Mouse (Mus musculus) midbrain, embryonic 13.5 days (tissue): ENCODE results near the gene Zfp866. TPM values are rescaled to one million over a fixed set of nuclear protein-coding genes. Genes with fewer than 3 reads are reported as not detected.
A peak's percentile ranks its signal among the peaks of the same experiment; 100 is the strongest.

Source experiments
- ATAC-seq: fragments of 200-750 bp; cut with Nextera tagmentation; 2 replicates; pipeline ENCODE4 v1.8.0; 2017; ENCODE audit warnings: mild to moderate bottlenecking, moderate TSS enrichment, moderate library complexity
- H3K27ac ChIP-seq: fragments of 300-500 bp; sonication (generic); 2 replicates; pipeline ENCODE4 v1.5.1; 2015; ENCODE audit warnings: inconsistent platforms, mild to moderate bottlenecking, moderate library complexity
- H3K27me3 ChIP-seq: fragments of 300-500 bp; sonication (generic); 2 replicates; pipeline ENCODE4 v1.6.1; 2015; ENCODE audit warnings: mild to moderate bottlenecking, inconsistent platforms
- H3K36me3 ChIP-seq: fragments of 300-500 bp; sonication (generic); 2 replicates; pipeline ENCODE4 v1.6.1; 2015; ENCODE audit warnings: mild to moderate bottlenecking, inconsistent platforms
- H3K4me1 ChIP-seq: fragments of 300-500 bp; sonication (generic); replicated peaks from 2 replicates; pipeline ENCODE4 v1.6.1; 2015; ENCODE audit warnings: inconsistent platforms
- H3K4me2 ChIP-seq: fragments of 300-500 bp; sonication (generic); replicated peaks from 2 replicates; pipeline ENCODE4 v1.6.1; 2015; ENCODE audit warnings: moderate library complexity, mild to moderate bottlenecking, inconsistent platforms
- H3K4me3 ChIP-seq: fragments of 300-500 bp; sonication (generic); replicated peaks from 2 replicates; pipeline ENCODE4 v1.5.1; 2015; ENCODE audit warnings: mild to moderate bottlenecking, inconsistent platforms
- H3K9ac ChIP-seq: fragments of 300-500 bp; sonication (generic); replicated peaks from 2 replicates; pipeline ENCODE4 v1.6.1; 2015; ENCODE audit warnings: mild to moderate bottlenecking, inconsistent platforms
- H3K9me3 ChIP-seq: fragments of 300-500 bp; sonication (generic); 2 replicates; pipeline ENCODE4 v1.6.1; 2016; ENCODE audit warnings: mild to moderate bottlenecking, inconsistent platforms
- WGBS: fragments of 180-500 bp; shearing (Covaris S2); methylation state at CpG from one replicate; pipeline ENCODE4 v1.1.7; 2015; 5-methylcytosine and 5-hydroxymethylcytosine counted together
- polyA plus RNA-seq: library from polyadenylated mRNA; unstranded; fragments of >200 nt; fragmentation: Nextera tagmentation; extraction: Ambion mirVana; gene quantifications from 2 replicates; pipeline ENCODE4 v1.2.1, GENCODE M21; 2015

Gene Zfp866
- polyA plus RNA-seq, 1 experiment from 2014 or later = 51.7 TPM

DNA sequence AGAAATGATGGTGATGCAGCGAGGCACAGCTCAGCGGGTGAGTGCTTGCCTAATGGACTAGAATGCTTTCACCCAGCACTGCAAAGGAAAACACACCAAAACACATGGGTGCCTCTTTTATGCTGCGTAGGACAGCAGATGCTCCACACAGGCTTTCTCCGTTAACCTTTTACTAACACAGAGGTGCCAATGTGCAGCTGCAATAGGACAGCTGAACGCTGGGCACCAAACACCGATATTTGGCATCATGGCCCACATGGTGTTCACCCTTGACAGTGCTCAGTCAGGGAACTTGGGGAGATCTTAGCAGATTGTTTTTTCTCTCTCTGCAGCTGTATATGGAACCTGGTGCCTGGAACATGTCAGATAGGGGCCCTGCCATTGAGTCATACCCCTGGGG, 3.9 kb upstream of the Zfp866 start:
- H3K27me3 ChIP-seq = no peaks in the 10 kb centered on the region
- peaks cover 24% of the 10 kb centered on the region for H3K4me1 ChIP-seq
- H3K27ac ChIP-seq = no peak overlapping the region
- H3K4me3 ChIP-seq = no peak overlapping the region
- H3K9me3 ChIP-seq = no peaks in the 10 kb centered on the region
- no peak overlapping the region for H3K9ac ChIP-seq
- 96% methylated on average over 6 of the region's 6 CpGs for WGBS
- no peak for ATAC-seq
- H3K4me2 ChIP-seq = no peak overlapping the region
- H3K36me3 ChIP-seq = peaks cover 67% of the 10 kb centered on the region

DNA sequence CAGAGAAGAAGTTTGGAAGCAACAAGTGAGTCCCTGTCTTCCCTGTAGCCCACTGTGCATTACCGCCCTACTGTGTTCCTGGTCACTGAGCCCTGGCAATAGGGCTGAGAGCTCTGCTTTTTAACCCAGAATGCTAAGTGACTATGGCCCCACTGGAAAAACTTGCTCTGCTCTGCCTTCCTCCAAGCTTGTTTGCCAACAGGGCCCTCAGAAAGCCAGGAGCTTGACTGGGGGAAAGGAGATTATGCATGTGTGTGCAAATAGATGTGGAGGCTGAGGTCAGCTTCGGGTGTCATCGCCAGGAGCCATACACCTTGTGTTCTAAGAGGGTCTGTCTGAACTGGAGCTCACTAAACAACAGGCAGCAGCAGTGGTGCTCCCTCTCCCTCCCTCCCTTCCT, 3.1 kb upstream of the Zfp866 start:
- H3K36me3 ChIP-seq = peaks cover 59% of the 10 kb centered on the region
- H3K4me1 ChIP-seq = peaks cover 27% of the 10 kb centered on the region
- H3K27ac ChIP-seq = no peak overlapping the region
- ATAC-seq = no peak
- no peaks in the 10 kb centered on the region for H3K27me3 ChIP-seq
- no peak overlapping the region for H3K4me2 ChIP-seq
- H3K4me3 ChIP-seq = no peak overlapping the region
- no peak overlapping the region; the same call in 1 of the 2 replicates for H3K9ac ChIP-seq
- H3K9me3 ChIP-seq = no peaks in the 10 kb centered on the region
- WGBS = 95% methylated on average over 3 of the region's 3 CpGs

- H3K4me3 ChIP-seq = no peak overlapping the region
- no peaks in the 10 kb centered on the region for H3K9me3 ChIP-seq
- H3K27me3 ChIP-seq = no peaks in the 10 kb centered on the region
- H3K9ac ChIP-seq = no peak overlapping the region
- no peak overlapping the region for H3K4me2 ChIP-seq
- no peak for ATAC-seq
- H3K4me1 ChIP-seq = peaks cover 27% of the 10 kb centered on the region
- 96% methylated on average over 4 of the region's 4 CpGs for WGBS
- peaks cover 55% of the 10 kb centered on the region for H3K36me3 ChIP-seq
- H3K27ac ChIP-seq = no peak overlapping the region
These were observed 2.7 kb upstream of the Zfp866 start for GRCm38 (mm10) chr8:69793666-69794065.

GRCm38 (mm10) chr8:69791415-69792068, 564 bp upstream of the Zfp866 start:
- Histone ChIP-seq H3K27me3 (no peaks in the 10 kb centered on the region), H3K4me3 (peak overlapping the region; percentile 100), H3K4me2 (peak overlapping the region; percentile 82), H3K36me3 (peaks cover 34% of the 10 kb centered on the region), H3K9ac (peak overlapping the region; percentile 99), H3K4me1 (peaks cover 27% of the 10 kb centered on the region), H3K9me3 (no peaks in the 10 kb centered on the region), H3K27ac (peak overlapping the region; percentile 82)
- under 1% methylated on average over 41 of the region's 48 CpGs for WGBS
- peak; percentile 82 for ATAC-seq

DNA sequence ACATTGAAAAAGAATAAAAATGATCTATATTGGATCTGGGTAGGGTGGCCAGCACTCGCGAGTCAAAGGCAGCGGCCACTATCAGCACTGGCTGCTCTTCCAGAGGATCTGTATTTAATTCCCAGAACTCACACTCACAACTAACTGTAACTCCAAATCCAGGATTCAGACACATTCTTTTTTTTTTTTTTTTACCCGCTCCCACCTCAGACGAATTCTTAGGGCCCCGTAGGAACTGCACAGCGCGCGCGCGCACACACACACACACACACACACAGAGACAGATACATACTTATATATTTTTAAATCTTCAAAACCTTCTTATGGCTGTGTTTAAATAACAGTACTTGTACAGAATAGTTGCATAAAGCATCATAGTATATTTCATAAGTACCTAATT, 614 bp downstream of the Zfp866 start:
- peaks cover 27% of the 10 kb centered on the region for H3K4me1 ChIP-seq
- peak overlapping the region; percentile 75 for H3K27ac ChIP-seq
- 39% methylated on average over 11 of the region's 11 CpGs for WGBS
- H3K4me3 ChIP-seq = peak overlapping the region; percentile 100
- H3K9me3 ChIP-seq = no peaks in the 10 kb centered on the region
- peak overlapping the region; percentile 82 for H3K4me2 ChIP-seq
- H3K36me3 ChIP-seq = peaks cover 22% of the 10 kb centered on the region
- H3K27me3 ChIP-seq = no peaks in the 10 kb centered on the region
- ATAC-seq = no peak
- H3K9ac ChIP-seq = peak overlapping the region; percentile 99

GRCm38 (mm10) chr8:69789731-69790130, 1.2 kb downstream of the Zfp866 start:
- no peaks in the 10 kb centered on the region for H3K9me3 ChIP-seq
- WGBS = 75% methylated on average over 5 of the region's 5 CpGs
- H3K27me3 ChIP-seq = no peaks in the 10 kb centered on the region
- H3K27ac ChIP-seq = no peak overlapping the region
- H3K9ac ChIP-seq = no peak overlapping the region
- peaks cover 16% of the 10 kb centered on the region for H3K36me3 ChIP-seq
- ATAC-seq = no peak
- H3K4me1 ChIP-seq = peaks cover 27% of the 10 kb centered on the region
- peak overlapping the region; percentile 82; the same call in 1 of the 2 replicates for H3K4me2 ChIP-seq
- H3K4me3 ChIP-seq = peak overlapping the region; percentile 100; the same call in 1 of the 2 replicates

GRCm38 (mm10) chr8:69789105-69789504, 1.9 kb downstream of the Zfp866 start:
- H3K4me2 ChIP-seq = no peak overlapping the region
- H3K4me1 ChIP-seq = peaks cover 27% of the 10 kb centered on the region
- peaks cover 9% of the 10 kb centered on the region for H3K36me3 ChIP-seq
- 94% methylated on average over 5 of the region's 5 CpGs for WGBS
- H3K9ac ChIP-seq = no peak overlapping the region
- no peak overlapping the region for H3K4me3 ChIP-seq
- no peak overlapping the region for H3K27ac ChIP-seq
- no peaks in the 10 kb centered on the region for H3K9me3 ChIP-seq
- no peaks in the 10 kb centered on the region for H3K27me3 ChIP-seq
- ATAC-seq = no peak

DNA sequence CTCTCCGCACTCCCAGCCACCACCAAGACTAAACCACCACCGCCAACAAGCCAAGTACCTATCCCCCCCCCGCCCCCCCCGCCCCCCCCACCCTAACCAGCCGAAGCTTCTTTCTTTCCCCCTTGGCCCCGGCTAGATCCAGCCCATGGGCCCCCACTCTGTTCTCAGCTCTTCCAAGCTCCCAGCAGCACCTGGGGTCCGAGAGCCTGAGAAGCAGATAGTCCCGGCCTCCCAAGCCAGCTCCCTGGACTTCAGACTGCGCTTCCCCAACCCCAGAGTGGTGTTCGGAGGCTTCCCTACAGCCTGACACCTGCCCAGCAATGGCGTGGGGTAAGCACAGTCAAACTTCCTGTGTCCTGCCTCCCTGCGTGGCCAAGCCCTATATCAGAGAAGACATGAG, 13.9 kb downstream of the Zfp866 start:
- ATAC-seq = no peak
- 75% methylated on average over 8 of the region's 12 CpGs for WGBS
- Histone ChIP-seq H3K4me1 (peaks cover 20% of the 10 kb centered on the region), H3K9ac (no peak overlapping the region), H3K27me3 (no peaks in the 10 kb centered on the region), H3K4me3 (no peak overlapping the region), H3K4me2 (no peak overlapping the region), H3K9me3 (no peaks in the 10 kb centered on the region), H3K36me3 (no peaks in the 10 kb centered on the region), H3K27ac (no peak overlapping the region)

DNA sequence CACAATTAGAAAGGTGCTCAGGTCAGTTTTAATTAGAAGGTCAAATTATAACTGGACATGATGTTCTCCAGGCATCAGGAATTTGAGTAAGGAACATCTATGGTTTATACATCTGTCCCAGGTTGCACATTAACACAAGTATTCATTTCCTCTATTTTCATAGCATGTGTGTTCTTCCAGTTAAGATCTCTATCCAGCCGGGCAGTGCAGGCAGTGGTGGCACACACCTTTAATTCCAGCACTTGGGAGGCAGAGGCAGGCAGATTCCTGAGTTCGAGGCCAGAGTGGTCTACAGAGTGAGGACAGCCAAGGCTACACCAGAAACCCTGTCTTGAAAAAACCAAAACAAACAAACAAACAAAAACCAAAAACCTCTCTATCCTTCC, 15.8 kb downstream of the Zfp866 start:
- WGBS = 65% methylated on average over 2 of the region's 2 CpGs
- peak overlapping the region; percentile 43 for H3K4me2 ChIP-seq
- no peaks in the 10 kb centered on the region for H3K9me3 ChIP-seq
- no peaks in the 10 kb centered on the region for H3K27me3 ChIP-seq
- H3K27ac ChIP-seq = peak overlapping the region; percentile 100
- peaks cover 30% of the 10 kb centered on the region for H3K4me1 ChIP-seq
- H3K36me3 ChIP-seq = no peaks in the 10 kb centered on the region
- H3K4me3 ChIP-seq = peak overlapping the region; percentile 75
- H3K9ac ChIP-seq = no peak overlapping the region
- no peak; the same call in 1 of the 2 replicates for ATAC-seq

DNA sequence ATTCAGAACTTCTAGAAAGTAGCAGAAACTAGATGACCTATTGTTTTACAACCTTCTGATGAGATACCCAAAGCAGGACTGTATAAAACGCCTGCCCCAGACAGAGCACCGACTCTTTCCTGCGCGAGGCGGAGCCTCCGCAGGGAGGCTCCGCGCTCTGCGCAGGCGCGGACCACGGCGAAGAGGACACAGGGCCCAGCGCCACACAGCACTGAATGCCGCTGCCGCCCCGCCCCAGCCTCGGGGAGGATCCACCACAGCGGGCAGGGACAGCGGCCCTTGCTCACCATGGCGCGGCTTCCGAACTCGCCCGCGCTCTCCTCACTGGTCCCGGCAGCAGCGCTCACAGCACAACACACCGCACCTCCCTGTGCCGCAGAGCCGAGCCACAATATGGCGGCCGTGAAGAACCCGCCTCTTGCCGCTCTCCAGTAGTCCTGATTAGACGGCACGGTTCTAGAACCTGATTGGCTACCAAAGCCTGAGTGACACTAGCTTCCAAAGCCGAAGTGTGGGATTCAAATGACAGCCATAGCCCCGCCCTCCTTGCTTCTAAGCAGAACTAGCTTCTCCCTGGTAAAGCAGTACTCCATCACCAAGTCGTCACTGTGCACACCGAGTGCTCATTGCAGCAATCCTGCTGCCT, 16.4 kb downstream of the Zfp866 start, which contains the start of gene Gm20422:
Gene Gm20422, minus strand, starts transcription at position 384 of the 646 bp plus-strand sequence.
- Histone ChIP-seq H3K4me1 (peaks cover 30% of the 10 kb centered on the region), H3K27ac (peak within 1 kb of the TSS; percentile 100), H3K4me3 (peak within 1 kb of the TSS; percentile 75), H3K4me2 (peak within 1 kb of the TSS; percentile 73), H3K9ac (peak within 1 kb of the TSS; percentile 91), H3K36me3 (peaks cover 2% of the 10 kb centered on the region), H3K9me3 (no peaks in the 10 kb centered on the region), H3K27me3 (no peaks in the 10 kb centered on the region)
- peak; percentile 99 for ATAC-seq
- WGBS = under 1% methylated on average over 40 of the region's 41 CpGs

DNA sequence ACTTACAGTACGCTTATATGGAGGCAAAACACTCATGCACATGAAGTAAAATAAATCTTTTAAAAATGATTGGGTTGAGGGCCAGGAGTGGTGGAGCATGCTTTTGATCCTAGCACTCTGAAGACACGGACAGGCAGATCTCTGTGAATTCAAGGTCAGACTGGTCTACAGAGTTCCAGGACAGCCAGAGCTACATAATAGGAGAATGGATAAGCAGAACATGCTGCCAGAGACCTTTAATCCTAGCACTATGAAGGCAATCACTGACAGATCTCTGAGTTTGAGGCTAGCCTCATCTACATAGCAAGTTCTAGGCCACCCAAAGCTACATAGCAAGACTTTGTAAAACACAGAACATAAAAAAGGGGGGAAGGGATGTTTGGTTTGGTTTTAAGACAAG, 18.9 kb downstream of the Zfp866 start:
- WGBS = 92% methylated on average over 2 of the region's 2 CpGs
- Histone ChIP-seq H3K9me3 (no peaks in the 10 kb centered on the region), H3K27me3 (no peaks in the 10 kb centered on the region), H3K36me3 (peaks cover 26% of the 10 kb centered on the region), H3K4me3 (no peak overlapping the region), H3K27ac (no peak overlapping the region), H3K4me1 (peaks cover 30% of the 10 kb centered on the region), H3K9ac (no peak overlapping the region), H3K4me2 (peak overlapping the region; percentile 24)
- no peak for ATAC-seq

GRCm38 (mm10) chr8:69771221-69771620, 19.8 kb downstream of the Zfp866 start:
- 91% methylated on average over 9 of the region's 9 CpGs for WGBS
- H3K27ac ChIP-seq = no peak overlapping the region
- H3K36me3 ChIP-seq = peaks cover 35% of the 10 kb centered on the region
- H3K9ac ChIP-seq = no peak overlapping the region
- no peaks in the 10 kb centered on the region for H3K9me3 ChIP-seq
- peaks cover 30% of the 10 kb centered on the region for H3K4me1 ChIP-seq
- H3K27me3 ChIP-seq = no peaks in the 10 kb centered on the region
- no peak overlapping the region for H3K4me3 ChIP-seq
- ATAC-seq = no peak
- no peak overlapping the region for H3K4me2 ChIP-seq
